Mouse (Mus musculus) right cerebral cortex, adult 18-20 months (tissue): Measurements from ENCODE around the gene Gm43191.
"Not testable (repeated sequence)": the region's sequence is repeated elsewhere in the genome, so short reads cannot be mapped to it uniquely, and the experiment has no call there.

Source experiments
- DNase-seq: peaks from one replicate; pipeline ENCODE4 v3.0.0; 2022; ENCODE audit warnings: mixed read lengths

Gm43191 gene

GRCm38 (mm10) chr3:116681160-116681559 lies at the start of gene Gm43191:
Gene Gm43191 (minus strand): TSS chr3:116681260.
- DNase-seq: no peak

- DNase-seq: no peak
Observed at GRCm38 (mm10) chr3:116729483-116730174, 48.6 kb upstream of the Gm43191 start.

- no peak for DNase-seq
Observed at GRCm38 (mm10) chr3:116726807-116727206, 45.7 kb upstream of the Gm43191 start.

- DNase-seq: no peak
Observed at GRCm38 (mm10) chr3:116723496-116724481, 42.7 kb upstream of the Gm43191 start.

GRCm38 (mm10) chr3:116722980-116723379 lies 41.9 kb upstream of the Gm43191 start:
- DNase-seq: no peak

GRCm38 (mm10) chr3:116718951-116719350 lies 37.9 kb upstream of the Gm43191 start:
- DNase-seq: no peak

- no peak for DNase-seq
Observed at GRCm38 (mm10) chr3:116713031-116713430, 32.0 kb upstream of the Gm43191 start.

- no peak for DNase-seq
Observed at GRCm38 (mm10) chr3:116712436-116712881, 31.4 kb upstream of the Gm43191 start, which contains the start of gene Slc35a3. Gene Slc35a3 (minus strand): TSS chr3:116712831.

GRCm38 (mm10) chr3:116711624-116712435 lies 30.8 kb upstream of the Gm43191 start:
- DNase-seq: peak; percentile 80

GRCm38 (mm10) chr3:116710941-116711340 lies 29.9 kb upstream of the Gm43191 start:
- no peak for DNase-seq

GRCm38 (mm10) chr3:116705637-116706204 lies 24.7 kb upstream of the Gm43191 start:
- DNase-seq: no peak

- no peak for DNase-seq
Observed at GRCm38 (mm10) chr3:116703835-116704234, 22.8 kb upstream of the Gm43191 start.

GRCm38 (mm10) chr3:116702647-116703272 lies 21.7 kb upstream of the Gm43191 start:
- DNase-seq: no peak

- DNase-seq: no peak
Observed at GRCm38 (mm10) chr3:116701601-116702000, 20.5 kb upstream of the Gm43191 start.

- DNase-seq: no peak
Observed at GRCm38 (mm10) chr3:116698786-116699185, 17.7 kb upstream of the Gm43191 start.

GRCm38 (mm10) chr3:116695666-116695985 lies 14.6 kb upstream of the Gm43191 start:
- no peak for DNase-seq

GRCm38 (mm10) chr3:116694955-116695665 lies 14.1 kb upstream of the Gm43191 start:
- no peak for DNase-seq

GRCm38 (mm10) chr3:116694312-116694711 lies 13.3 kb upstream of the Gm43191 start:
- no peak for DNase-seq

- not testable (repeated sequence) for DNase-seq
Observed at GRCm38 (mm10) chr3:116664281-116664680, 16.8 kb downstream of the Gm43191 start.

GRCm38 (mm10) chr3:116662463-116662863 lies 18.6 kb downstream of the Gm43191 start, which contains the start of gene Mfsd14a:
Gene Mfsd14a (minus strand): TSS chr3:116662677.
- DNase-seq: peak; percentile 99

- DNase-seq: no peak
Observed at GRCm38 (mm10) chr3:116661870-116662414, 19.1 kb downstream of the Gm43191 start.
